Mouse (Mus musculus): ENCODE measurements around the gene Med12l. TPM values are rescaled to one million over a fixed set of nuclear protein-coding genes. Genes with fewer than 3 reads are reported as not detected.

Gene Med12l
- total and polyA plus RNA-seq, 3 experiments, result 0.16 TPM; not detected in 2

- DNase-seq (ENCODE audit: low spot score) (no peak), ATAC-seq (ENCODE audit: extremely low read depth, insufficient number of reproducible peaks, low FRiP score, poor library complexity, severe bottlenecking) (no peak)
- H3K9me3 ChIP-seq (replicated peaks), result no peaks in the 10 kb centered on the region
- no peaks in the 10 kb centered on the region for H3K4me1 ChIP-seq (ENCODE audit: insufficient read depth, low read depth, low read length)
- no peaks in the 10 kb centered on the region for H3K27me3 ChIP-seq (ENCODE audit: insufficient read depth, low read length)
- TF ChIP-seq TAL1 (conservative IDR thresholded peaks at IDR 0.05; ENCODE audit: low read depth, low read length), result no peak
- peak; percentile 73 for TF ChIP-seq CTCF (IDR thresholded peaks at IDR 0.05; ENCODE audit: low read depth, low read length)
- no peak overlapping the region for H3K4me3 ChIP-seq (ENCODE audit: low read depth, low read length)
- H3K36me3 ChIP-seq (replicated peaks), result no peaks in the 10 kb centered on the region
These were observed 203.3 kb downstream of the Med12l start for GRCm38 (mm10) chr3:59208650-59209548.

- Histone ChIP-seq H3K4me1 (ENCODE audit: insufficient read depth, low read depth, low read length) (no peaks in the 10 kb centered on the region), H3K4me3 (ENCODE audit: low read depth, low read length) (no peak overlapping the region), H3K9me3 (replicated peaks) (no peaks in the 10 kb centered on the region), H3K27me3 (ENCODE audit: insufficient read depth, low read length) (no peaks in the 10 kb centered on the region), H3K36me3 (replicated peaks) (no peaks in the 10 kb centered on the region)
- DNase-seq (ENCODE audit: low spot score) (no peak), ATAC-seq (ENCODE audit: extremely low read depth, insufficient number of reproducible peaks, low FRiP score, poor library complexity, severe bottlenecking) (no peak)
- no peak for TF ChIP-seq GATA2 (IDR thresholded peaks at IDR 0.05; ENCODE audit: borderline replicate concordance, low read depth, low read length)
- no peak for TF ChIP-seq GATA1 (IDR thresholded peaks at IDR 0.05; ENCODE audit: borderline replicate concordance, low read length)
- no peak for TF ChIP-seq CTCF (IDR thresholded peaks at IDR 0.05; ENCODE audit: low read depth, low read length)
- no peak for TF ChIP-seq POLR2AphosphoS5 (IDR thresholded peaks at IDR 0.05; ENCODE audit: insufficient replicate concordance, low read depth, low read length)
- no peak for TF ChIP-seq TAL1 (conservative IDR thresholded peaks at IDR 0.05; ENCODE audit: low read depth, low read length)
These were observed 204.5 kb downstream of the Med12l start for GRCm38 (mm10) chr3:59210089-59210488.

- Histone ChIP-seq H3K36me3 (replicated peaks) (no peaks in the 10 kb centered on the region), H3K4me3 (ENCODE audit: low read depth, low read length) (no peak within 1 kb of the TSS), H3K27me3 (ENCODE audit: insufficient read depth, low read length) (no peaks in the 10 kb centered on the region), H3K9me3 (replicated peaks) (no peaks in the 10 kb centered on the region), H3K4me1 (ENCODE audit: insufficient read depth, low read depth, low read length) (no peaks in the 10 kb centered on the region)
- no peak for DNase-seq (ENCODE audit: low spot score)
- no peak for TF ChIP-seq TAL1 (conservative IDR thresholded peaks at IDR 0.05; ENCODE audit: low read depth, low read length)
- no peak for TF ChIP-seq GATA2 (IDR thresholded peaks at IDR 0.05; ENCODE audit: borderline replicate concordance, low read depth, low read length)
- TF ChIP-seq GATA1 (IDR thresholded peaks at IDR 0.05; ENCODE audit: borderline replicate concordance, low read length), result no peak
- TF ChIP-seq CTCF (IDR thresholded peaks at IDR 0.05; ENCODE audit: low read depth, low read length), result no peak
- TF ChIP-seq POLR2AphosphoS5 (IDR thresholded peaks at IDR 0.05; ENCODE audit: insufficient replicate concordance, low read depth, low read length), result no peak
- no peak for ATAC-seq (ENCODE audit: extremely low read depth, insufficient number of reproducible peaks, low FRiP score, poor library complexity, severe bottlenecking)
These were observed 205.1 kb downstream of the Med12l start, which contains the start of gene P2ry13 for GRCm38 (mm10) chr3:59210727-59211126. Gene P2ry13 (minus strand): TSS chr3:59210882.

GRCm38 (mm10) chr3:59211784-59212183 is 206.2 kb downstream of the Med12l start:
- Histone ChIP-seq H3K4me1 (ENCODE audit: insufficient read depth, low read depth, low read length) (no peaks in the 10 kb centered on the region), H3K27me3 (ENCODE audit: insufficient read depth, low read length) (no peaks in the 10 kb centered on the region), H3K9me3 (replicated peaks) (no peaks in the 10 kb centered on the region), H3K4me3 (ENCODE audit: low read depth, low read length) (no peak overlapping the region), H3K36me3 (replicated peaks) (no peaks in the 10 kb centered on the region)
- no peak for DNase-seq (ENCODE audit: low spot score)
- TF ChIP-seq TAL1 (conservative IDR thresholded peaks at IDR 0.05; ENCODE audit: low read depth, low read length) (no peak), GATA2 (IDR thresholded peaks at IDR 0.05; ENCODE audit: borderline replicate concordance, low read depth, low read length) (no peak), POLR2AphosphoS5 (IDR thresholded peaks at IDR 0.05; ENCODE audit: insufficient replicate concordance, low read depth, low read length) (no peak), CTCF (IDR thresholded peaks at IDR 0.05; ENCODE audit: low read depth, low read length) (no peak), GATA1 (IDR thresholded peaks at IDR 0.05; ENCODE audit: borderline replicate concordance, low read length) (no peak)
- no peak for ATAC-seq (ENCODE audit: extremely low read depth, insufficient number of reproducible peaks, low FRiP score, poor library complexity, severe bottlenecking)

DNA sequence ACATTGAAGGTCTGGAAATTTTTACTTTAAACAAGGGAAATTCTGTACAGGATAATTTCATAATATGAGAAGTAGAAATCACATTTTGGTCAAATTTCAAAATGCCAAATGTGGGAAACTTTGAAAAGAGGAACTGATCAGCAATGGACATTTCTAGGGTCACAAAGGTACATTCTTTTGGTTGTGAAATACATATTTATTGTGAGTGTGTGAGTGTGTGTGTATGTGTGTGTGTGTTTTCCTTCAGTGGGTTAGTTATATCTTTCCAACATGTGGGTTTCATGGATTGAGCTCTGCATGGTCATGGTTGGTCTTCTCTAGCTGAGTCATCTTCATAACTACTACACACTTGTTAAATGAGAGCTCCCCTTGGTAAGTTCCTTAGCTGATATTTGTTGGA is 206.8 kb downstream of the Med12l start:
- H3K36me3 ChIP-seq (replicated peaks), result no peaks in the 10 kb centered on the region
- H3K9me3 ChIP-seq (replicated peaks), result no peaks in the 10 kb centered on the region
- no peak for ATAC-seq (ENCODE audit: extremely low read depth, insufficient number of reproducible peaks, low FRiP score, poor library complexity, severe bottlenecking)
- H3K27me3 ChIP-seq (ENCODE audit: insufficient read depth, low read length), result no peaks in the 10 kb centered on the region
- DNase-seq (ENCODE audit: low spot score), result no peak
- no peaks in the 10 kb centered on the region for H3K4me1 ChIP-seq (ENCODE audit: insufficient read depth, low read depth, low read length)
- TF ChIP-seq CTCF (IDR thresholded peaks at IDR 0.05; ENCODE audit: low read depth, low read length) (no peak), POLR2AphosphoS5 (IDR thresholded peaks at IDR 0.05; ENCODE audit: insufficient replicate concordance, low read depth, low read length) (no peak), GATA2 (IDR thresholded peaks at IDR 0.05; ENCODE audit: borderline replicate concordance, low read depth, low read length) (no peak), TAL1 (conservative IDR thresholded peaks at IDR 0.05; ENCODE audit: low read depth, low read length) (no peak), GATA1 (IDR thresholded peaks at IDR 0.05; ENCODE audit: borderline replicate concordance, low read length) (no peak)
- H3K4me3 ChIP-seq (ENCODE audit: low read depth, low read length), result no peak overlapping the region

DNA sequence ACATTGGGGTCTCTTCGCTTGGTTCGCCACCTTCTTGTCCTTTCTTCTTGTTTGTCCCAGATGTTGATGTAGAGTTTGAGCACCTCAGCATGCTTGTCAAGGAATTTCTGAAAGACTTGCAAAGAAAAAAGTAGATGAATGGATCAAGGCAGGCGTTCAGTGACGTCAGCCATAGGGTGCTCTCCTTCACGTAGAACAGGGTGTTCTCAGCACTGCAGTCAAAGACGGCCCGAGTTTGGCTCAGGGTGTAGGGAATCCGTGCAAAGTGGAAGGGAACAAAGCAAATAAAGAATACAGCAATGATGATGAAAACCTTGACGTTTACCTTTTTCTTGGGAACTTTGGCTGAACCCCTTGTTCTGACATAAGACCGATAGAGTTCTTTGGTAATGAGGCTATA is 211.6 kb downstream of the Med12l start:
- no peaks in the 10 kb centered on the region for H3K27me3 ChIP-seq (ENCODE audit: insufficient read depth, low read length)
- DNase-seq (ENCODE audit: low spot score) (no peak), ATAC-seq (ENCODE audit: extremely low read depth, insufficient number of reproducible peaks, low FRiP score, poor library complexity, severe bottlenecking) (no peak)
- TF ChIP-seq CTCF (IDR thresholded peaks at IDR 0.05; ENCODE audit: low read depth, low read length) (no peak), TAL1 (conservative IDR thresholded peaks at IDR 0.05; ENCODE audit: low read depth, low read length) (no peak), GATA2 (IDR thresholded peaks at IDR 0.05; ENCODE audit: borderline replicate concordance, low read depth, low read length) (no peak), POLR2AphosphoS5 (IDR thresholded peaks at IDR 0.05; ENCODE audit: insufficient replicate concordance, low read depth, low read length) (no peak), GATA1 (IDR thresholded peaks at IDR 0.05; ENCODE audit: borderline replicate concordance, low read length) (no peak)
- H3K9me3 ChIP-seq (replicated peaks), result no peaks in the 10 kb centered on the region
- H3K4me3 ChIP-seq (ENCODE audit: low read depth, low read length), result no peak overlapping the region
- H3K36me3 ChIP-seq (replicated peaks), result no peaks in the 10 kb centered on the region
- no peaks in the 10 kb centered on the region for H3K4me1 ChIP-seq (ENCODE audit: insufficient read depth, low read depth, low read length)
